Mouse (Mus musculus): ENCODE data around the gene 1700001C02Rik. TPM values are rescaled to one million over a fixed set of nuclear protein-coding genes. Genes with fewer than 3 reads are reported as not detected.
A peak's percentile ranks its signal among the peaks of the same experiment; 100 is the strongest.

1700001C02Rik gene
- polyA plus RNA-seq, 1 experiment from 2014 or later = not detected

DNA sequence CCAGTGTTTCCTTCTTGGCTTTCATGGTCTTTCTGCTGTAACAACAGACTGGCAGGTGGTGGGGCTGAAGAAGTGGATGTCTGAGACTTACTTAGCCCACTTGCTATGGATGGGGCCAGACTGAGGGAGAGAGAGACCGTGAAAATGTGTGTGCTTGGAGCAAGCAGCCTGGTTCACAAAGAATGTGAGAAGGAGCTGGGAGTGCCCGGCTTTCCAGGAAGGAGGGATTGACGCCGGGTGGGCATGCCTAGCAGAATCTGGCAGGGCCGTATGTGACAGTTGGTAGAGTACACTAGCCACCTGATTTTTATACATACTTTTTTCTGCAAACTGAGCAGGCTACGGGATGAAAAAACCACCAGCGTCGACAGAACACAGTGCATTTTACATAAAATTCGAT is 468 bp downstream of the 1700001C02Rik start:
- TF ChIP-seq CTCF (IDR thresholded peaks at IDR 0.05; ENCODE audit: low read depth) = no peak
- H3K4me3 ChIP-seq (ENCODE audit: low read depth, low read length) = no peak overlapping the region
- H3K27me3 ChIP-seq (replicated peaks; ENCODE audit: control insufficient read depth, insufficient read depth, low read length) = peaks cover 11% of the 10 kb centered on the region
- 33% methylated on average over 9 of the region's 9 CpGs for WGBS
- H3K9ac ChIP-seq (ENCODE audit: low read depth, low read length) = no peak overlapping the region
- no peaks in the 10 kb centered on the region for H3K9me3 ChIP-seq (ENCODE audit: control insufficient read depth)
- H3K36me3 ChIP-seq (ENCODE audit: control insufficient read depth, insufficient read depth) = no peaks in the 10 kb centered on the region
- no peak overlapping the region for H3K27ac ChIP-seq (ENCODE audit: low read depth, low read length)
- peak overlapping the region; percentile 38; the same call in 1 of the 2 replicates for H3K4me2 ChIP-seq (replicated peaks; ENCODE audit: low read depth)
- ATAC-seq = no peak
- no peaks in the 10 kb centered on the region for H3K4me1 ChIP-seq (replicated peaks; ENCODE audit: control insufficient read depth, insufficient read depth, low read length)

DNA sequence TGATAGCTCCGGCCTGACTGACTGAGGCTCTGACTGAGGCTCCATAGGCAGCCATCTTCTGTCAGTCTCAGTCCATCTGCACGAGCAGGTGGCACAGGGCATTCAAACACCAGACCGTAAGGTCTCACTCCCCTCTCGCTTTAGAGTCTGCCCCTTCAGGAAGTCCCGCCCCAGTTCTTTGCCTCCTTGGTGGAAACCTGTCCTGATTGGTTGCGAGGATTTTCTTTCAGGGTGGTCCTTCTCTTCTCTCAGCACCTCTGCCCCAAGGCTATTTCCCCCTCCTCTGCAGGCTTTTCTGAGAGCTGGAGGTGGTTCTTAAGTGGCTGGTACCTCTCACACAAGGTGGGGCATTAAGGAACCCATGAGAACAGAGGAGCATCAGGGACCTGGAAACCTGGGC is 4.6 kb downstream of the 1700001C02Rik start:
- Histone ChIP-seq H3K9me3 (ENCODE audit: control insufficient read depth) (no peaks in the 10 kb centered on the region), H3K27me3 (replicated peaks; ENCODE audit: control insufficient read depth, insufficient read depth, low read length) (0 out of 2 replicates have a peak, but pooled peaks cover 5% of the 10 kb centered on the region), H3K27ac (ENCODE audit: low read depth, low read length) (no peak overlapping the region), H3K4me2 (replicated peaks; ENCODE audit: low read depth) (no peak overlapping the region), H3K36me3 (ENCODE audit: control insufficient read depth, insufficient read depth) (no peaks in the 10 kb centered on the region), H3K4me3 (ENCODE audit: low read depth, low read length) (no peak overlapping the region), H3K9ac (ENCODE audit: low read depth, low read length) (no peak overlapping the region), H3K4me1 (replicated peaks; ENCODE audit: control insufficient read depth, insufficient read depth, low read length) (no peaks in the 10 kb centered on the region)
- no peak for TF ChIP-seq CTCF (IDR thresholded peaks at IDR 0.05; ENCODE audit: low read depth)
- WGBS = 66% methylated on average over 6 of the region's 6 CpGs
- ATAC-seq = no peak

DNA sequence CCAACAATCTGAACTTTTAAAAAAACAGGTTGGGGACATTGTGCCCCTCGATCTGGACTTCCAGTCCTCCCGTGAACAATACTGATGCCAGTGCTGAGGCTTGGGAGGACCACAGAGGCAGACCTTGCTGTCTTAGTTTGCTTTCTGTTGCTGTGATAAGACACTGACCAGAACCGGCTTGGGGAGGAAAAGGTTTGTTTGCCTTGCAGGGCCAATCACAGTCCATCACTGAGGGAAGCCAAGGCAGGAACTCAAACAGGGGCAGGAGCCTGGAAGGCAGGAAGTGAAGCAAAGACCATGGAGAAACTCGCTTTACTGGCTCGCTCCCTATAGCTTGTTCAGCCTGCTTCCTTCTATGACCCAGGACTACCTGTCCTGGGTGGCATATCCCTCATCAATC is 6.3 kb downstream of the 1700001C02Rik start:
- 0 out of 2 replicates have a peak, but pooled peaks cover 2% of the 10 kb centered on the region for H3K27me3 ChIP-seq (replicated peaks; ENCODE audit: control insufficient read depth, insufficient read depth, low read length)
- no peaks in the 10 kb centered on the region for H3K9me3 ChIP-seq (ENCODE audit: control insufficient read depth)
- 31% methylated on average over 5 of the region's 5 CpGs for WGBS
- H3K4me3 ChIP-seq (ENCODE audit: low read depth, low read length) = no peak overlapping the region
- no peak for ATAC-seq
- H3K27ac ChIP-seq (ENCODE audit: low read depth, low read length) = no peak overlapping the region
- no peaks in the 10 kb centered on the region for H3K36me3 ChIP-seq (ENCODE audit: control insufficient read depth, insufficient read depth)
- H3K4me1 ChIP-seq (replicated peaks; ENCODE audit: control insufficient read depth, insufficient read depth, low read length) = no peaks in the 10 kb centered on the region
- H3K4me2 ChIP-seq (replicated peaks; ENCODE audit: low read depth) = no peak overlapping the region
- H3K9ac ChIP-seq (ENCODE audit: low read depth, low read length) = no peak overlapping the region
- no peak for TF ChIP-seq CTCF (IDR thresholded peaks at IDR 0.05; ENCODE audit: low read depth)

DNA sequence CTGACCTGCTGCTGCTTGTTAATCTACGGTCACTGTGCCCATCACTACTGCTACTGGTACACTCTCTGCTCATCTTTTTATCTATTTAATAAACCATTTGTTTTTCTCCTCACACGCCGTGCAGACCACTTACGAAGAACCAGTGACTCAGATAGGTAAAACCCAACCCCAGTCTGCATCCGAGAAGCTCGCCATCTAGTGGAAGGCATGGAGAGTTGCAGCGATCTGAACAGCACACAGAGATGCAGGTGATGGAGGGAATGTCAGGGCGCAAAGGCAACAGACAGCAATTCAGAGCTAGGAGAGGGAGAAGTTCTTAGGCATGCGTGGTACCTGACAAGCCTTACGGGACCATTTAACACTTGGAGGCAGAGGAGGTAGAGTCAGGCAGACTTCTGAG is 10.7 kb downstream of the 1700001C02Rik start:
- TF ChIP-seq CTCF (IDR thresholded peaks at IDR 0.05; ENCODE audit: low read depth) = peak; percentile 88
- Histone ChIP-seq H3K27me3 (replicated peaks; ENCODE audit: control insufficient read depth, insufficient read depth, low read length) (0 out of 2 replicates have a peak, but pooled peaks cover 2% of the 10 kb centered on the region), H3K4me2 (replicated peaks; ENCODE audit: low read depth) (no peak overlapping the region), H3K9me3 (ENCODE audit: control insufficient read depth) (no peaks in the 10 kb centered on the region), H3K27ac (ENCODE audit: low read depth, low read length) (no peak overlapping the region), H3K9ac (ENCODE audit: low read depth, low read length) (no peak overlapping the region), H3K36me3 (ENCODE audit: control insufficient read depth, insufficient read depth) (no peaks in the 10 kb centered on the region), H3K4me3 (ENCODE audit: low read depth, low read length) (no peak overlapping the region), H3K4me1 (replicated peaks; ENCODE audit: control insufficient read depth, insufficient read depth, low read length) (no peaks in the 10 kb centered on the region)
- no peak for ATAC-seq
- 42% methylated on average over 10 of the region's 10 CpGs for whole genome bisulfite sequencing

DNA sequence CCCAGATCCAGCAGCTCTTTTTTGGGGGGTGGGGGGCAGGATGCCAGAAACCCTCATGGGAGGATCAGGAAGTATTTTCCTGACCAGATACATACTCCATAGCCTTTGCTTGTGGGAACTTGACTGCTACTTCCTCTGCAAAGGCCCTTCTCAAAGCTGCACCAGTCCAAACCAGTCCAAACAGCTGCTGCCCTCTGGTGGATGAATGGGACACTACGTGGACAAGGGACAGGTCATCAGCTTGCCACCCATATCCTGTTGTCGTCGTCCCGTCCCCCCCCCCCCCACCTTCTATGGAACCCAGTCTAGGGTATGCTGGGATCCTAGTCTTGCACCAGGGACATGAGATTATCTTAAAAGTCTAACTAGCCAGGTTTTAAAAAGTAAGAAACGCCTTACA is 16.5 kb downstream of the 1700001C02Rik start:
- H3K9me3 ChIP-seq (ENCODE audit: control insufficient read depth) = no peaks in the 10 kb centered on the region
- H3K36me3 ChIP-seq (ENCODE audit: control insufficient read depth, insufficient read depth) = no peaks in the 10 kb centered on the region
- no peaks in the 10 kb centered on the region for H3K4me1 ChIP-seq (replicated peaks; ENCODE audit: control insufficient read depth, insufficient read depth, low read length)
- H3K27ac ChIP-seq (ENCODE audit: low read depth, low read length) = no peak overlapping the region
- peak; percentile 84 for TF ChIP-seq CTCF (IDR thresholded peaks at IDR 0.05; ENCODE audit: low read depth)
- no peak overlapping the region for H3K4me2 ChIP-seq (replicated peaks; ENCODE audit: low read depth)
- no peak overlapping the region for H3K9ac ChIP-seq (ENCODE audit: low read depth, low read length)
- H3K27me3 ChIP-seq (replicated peaks; ENCODE audit: control insufficient read depth, insufficient read depth, low read length) = no peaks in the 10 kb centered on the region
- WGBS = 20% methylated on average over 5 of the region's 5 CpGs
- H3K4me3 ChIP-seq (ENCODE audit: low read depth, low read length) = no peak overlapping the region
- ATAC-seq = no peak

DNA sequence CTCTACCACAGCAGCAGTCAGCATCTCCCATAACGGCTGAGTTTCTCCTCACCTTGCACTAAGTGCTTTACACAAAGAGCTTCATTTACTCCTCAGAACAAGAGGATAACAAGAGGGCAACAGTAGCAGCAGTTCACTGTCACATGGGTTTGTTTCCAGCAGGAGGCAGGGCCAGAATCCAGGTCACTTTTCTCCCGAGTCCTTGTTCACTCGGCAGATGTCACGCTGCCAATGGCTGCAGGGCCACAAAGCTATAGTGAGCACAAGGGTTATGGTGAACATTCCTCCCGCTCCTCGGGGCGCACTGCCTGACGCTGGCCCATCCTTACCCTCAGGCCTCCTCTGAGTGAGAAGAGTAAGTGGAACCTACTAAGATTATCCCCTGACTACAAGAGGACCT is 17.7 kb downstream of the 1700001C02Rik start:
- no peaks in the 10 kb centered on the region for H3K36me3 ChIP-seq (ENCODE audit: control insufficient read depth, insufficient read depth)
- H3K4me3 ChIP-seq (ENCODE audit: low read depth, low read length) = no peak overlapping the region
- H3K27me3 ChIP-seq (replicated peaks; ENCODE audit: control insufficient read depth, insufficient read depth, low read length) = no peaks in the 10 kb centered on the region
- no peak overlapping the region for H3K27ac ChIP-seq (ENCODE audit: low read depth, low read length)
- no peak overlapping the region for H3K4me2 ChIP-seq (replicated peaks; ENCODE audit: low read depth)
- H3K9me3 ChIP-seq (ENCODE audit: control insufficient read depth) = no peaks in the 10 kb centered on the region
- no peaks in the 10 kb centered on the region for H3K4me1 ChIP-seq (replicated peaks; ENCODE audit: control insufficient read depth, insufficient read depth, low read length)
- TF ChIP-seq CTCF (IDR thresholded peaks at IDR 0.05; ENCODE audit: low read depth) = no peak
- WGBS = 81% methylated on average over 8 of the region's 8 CpGs
- no peak for ATAC-seq
- no peak overlapping the region for H3K9ac ChIP-seq (ENCODE audit: low read depth, low read length)

DNA sequence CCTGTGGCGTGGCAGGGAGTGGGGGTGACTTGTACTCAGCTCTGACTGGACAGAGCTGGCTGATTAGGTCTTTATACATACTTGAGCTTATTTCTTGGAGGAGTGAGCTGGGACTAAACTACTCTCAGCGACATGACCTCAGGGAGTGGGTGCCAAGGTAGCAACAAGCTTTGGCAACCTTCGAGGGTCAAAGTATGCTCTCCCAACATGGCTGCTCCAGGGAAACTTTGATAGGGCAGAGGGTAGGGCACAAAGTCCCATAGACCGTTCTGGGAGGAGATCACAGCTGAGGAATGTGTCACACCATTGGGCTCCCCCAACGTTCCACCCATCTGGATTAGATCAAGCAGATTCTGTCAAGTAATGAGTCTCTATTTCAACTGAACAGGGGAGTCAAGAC is 18.7 kb downstream of the 1700001C02Rik start:
- no peaks in the 10 kb centered on the region for H3K9me3 ChIP-seq (ENCODE audit: control insufficient read depth)
- H3K27me3 ChIP-seq (replicated peaks; ENCODE audit: control insufficient read depth, insufficient read depth, low read length) = no peaks in the 10 kb centered on the region
- no peaks in the 10 kb centered on the region for H3K36me3 ChIP-seq (ENCODE audit: control insufficient read depth, insufficient read depth)
- TF ChIP-seq CTCF (IDR thresholded peaks at IDR 0.05; ENCODE audit: low read depth) = no peak
- no peak overlapping the region for H3K4me2 ChIP-seq (replicated peaks; ENCODE audit: low read depth)
- no peaks in the 10 kb centered on the region for H3K4me1 ChIP-seq (replicated peaks; ENCODE audit: control insufficient read depth, insufficient read depth, low read length)
- ATAC-seq = no peak
- H3K4me3 ChIP-seq (ENCODE audit: low read depth, low read length) = no peak overlapping the region
- no peak overlapping the region for H3K9ac ChIP-seq (ENCODE audit: low read depth, low read length)
- 71% methylated on average over 5 of the region's 5 CpGs for WGBS
- H3K27ac ChIP-seq (ENCODE audit: low read depth, low read length) = no peak overlapping the region

All from intestine, postnatal 0 days (tissue).